Mouse (Mus musculus) myocyte (in vitro differentiated cells): ENCODE measurements at regions not wholly inside any gene's neighbourhood (a gene's known extent, or its start where the extent isn't known, plus 50 kb on each side); places are given as distances from the start of the nearest gene placed in this dataset.

ENCODE experiments used
- POLR2A ChIP-seq: IDR thresholded peaks from one replicate; pipeline ENCODE4 v1.6.1; 2011; ENCODE audit warnings: low read depth, mild to moderate bottlenecking, control low read depth, moderate library complexity; ENCODE audit not compliant: insufficient read length
- SRF ChIP-seq: IDR thresholded peaks from one replicate; pipeline ENCODE4 v1.6.1; 2011; ENCODE audit warnings: low read depth; ENCODE audit not compliant: control insufficient read depth, insufficient read length
- TCF12 ChIP-seq: IDR thresholded peaks from one replicate; pipeline ENCODE4 v1.6.1; 2011; ENCODE audit warnings: mild to moderate bottlenecking, control low read depth; ENCODE audit not compliant: poor library complexity, insufficient read depth, severe bottlenecking
- TCF3 ChIP-seq: IDR thresholded peaks from one replicate; pipeline ENCODE4 v1.6.1; 2011; ENCODE audit warnings: low read depth, control low read depth; ENCODE audit not compliant: insufficient read length
- USF1 ChIP-seq: IDR thresholded peaks from one replicate; pipeline ENCODE4 v1.6.1; 2011; ENCODE audit warnings: low read depth, mild to moderate bottlenecking, control low read depth, moderate library complexity

DNA sequence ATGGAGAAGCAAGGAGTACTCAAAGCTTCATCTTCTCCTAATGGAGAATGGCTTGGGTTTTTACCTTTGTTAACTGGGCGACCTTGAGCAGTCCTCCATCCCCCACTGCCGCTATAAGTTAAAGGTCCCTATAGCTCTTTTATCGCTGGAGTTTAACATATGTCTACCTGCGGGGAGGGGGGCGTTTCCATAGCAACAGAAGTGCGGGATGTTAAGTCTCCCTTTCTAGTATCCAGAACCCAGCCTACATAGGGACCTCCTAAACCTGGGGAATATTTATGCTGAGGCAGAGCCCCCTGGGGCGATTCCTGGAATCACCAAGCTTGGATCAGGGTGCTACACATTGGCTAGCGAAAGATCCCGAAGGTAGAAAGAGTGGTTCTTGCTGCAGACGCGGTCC is 163.2 kb downstream of the Ttc8 start:
- TF ChIP-seq SRF = no peak
- TF ChIP-seq TCF3 = no peak
- TF ChIP-seq POLR2A = no peak
- TF ChIP-seq TCF12 = no peak
- TF ChIP-seq USF1 = no peak
